Mouse (Mus musculus): ENCODE measurements around the gene Samhd1.

Gene Samhd1

GRCm38 (mm10) chr2:157052448-157052847 is 82.6 kb downstream of the Samhd1 start:
- no peak for DNase-seq (ENCODE audit: low spot score)

- no peak for DNase-seq (ENCODE audit: low spot score)
Observed at GRCm38 (mm10) chr2:157049831-157050243, 85.2 kb downstream of the Samhd1 start.

- DNase-seq (ENCODE audit: low spot score): no peak
Observed at GRCm38 (mm10) chr2:157048395-157049181, 86.5 kb downstream of the Samhd1 start.
